Mouse (Mus musculus) cerebellum, adult 2 months (tissue): ENCODE data around the gene Adar. TPM values are rescaled to one million over a fixed set of nuclear protein-coding genes. Genes with fewer than 3 reads are reported as not detected.

ENCODE experiments used
- DNase-seq, 2 experiments: peaks; one replicate each; pipeline ENCODE4 v3.0.0; 2021
- H3K27ac ChIP-seq: fragments of 200-500 bp; 2 replicates; pipeline ENCODE4 v1.5.1; 2012; ENCODE audit warnings: low read length, control low read depth, inconsistent platforms; ENCODE audit not compliant: insufficient read depth
- H3K27me3 ChIP-seq: fragments of 200-500 bp; 2 replicates; pipeline ENCODE4 v1.6.1; 2012; ENCODE audit warnings: inconsistent platforms, mild to moderate bottlenecking, low read length, moderate library complexity; ENCODE audit not compliant: control insufficient read depth, insufficient read depth
- H3K4me1 ChIP-seq: fragments of 200-500 bp; 2 replicates; pipeline ENCODE4 v1.6.1; 2011; ENCODE audit warnings: low read length; ENCODE audit not compliant: control insufficient read depth, insufficient read depth
- H3K4me3 ChIP-seq: fragments of 200-500 bp; replicated peaks from 2 replicates; pipeline ENCODE3; 2011; ENCODE audit warnings: mild to moderate bottlenecking, low read depth, low read length, control low read depth; ENCODE audit not compliant: insufficient read depth
- CTCF ChIP-seq: fragments of 200-500 bp; IDR thresholded peaks from 2 replicates; pipeline ENCODE4 v1.5.1; 2011; ENCODE audit warnings: low read depth, mild to moderate bottlenecking, control low read depth, low read length, moderate library complexity, borderline replicate concordance; ENCODE audit not compliant: insufficient read depth
- POLR2A ChIP-seq: fragments of 200-500 bp; IDR thresholded peaks from 2 replicates; pipeline ENCODE4 v1.6.1; 2011; ENCODE audit warnings: low read length, control low read depth, borderline replicate concordance; ENCODE audit not compliant: insufficient read depth
- WGBS: fragments of 180-500 bp; shearing (Covaris S2); methylation state at CpG from one replicate; pipeline ENCODE4 v1.1.7; 2018; 5-methylcytosine and 5-hydroxymethylcytosine counted together
- polyA plus RNA-seq: library from polyadenylated mRNA; depleted of rRNA; stranded (reverse); fragments of >200 nt; gene quantifications from 2 replicates; pipeline ENCODE4 v1.2.3, GENCODE M21; 2012; rRNA removed

Gene Adar
- polyA plus RNA-seq, 1 experiment, result 108 TPM

GRCm38 (mm10) chr3:89800774-89801506 is 86.1 kb downstream of the Adar start:
- Histone ChIP-seq H3K4me3 (no peak overlapping the region), H3K27me3 (no peaks in the 10 kb centered on the region), H3K4me1 (no peaks in the 10 kb centered on the region), H3K27ac (no peak overlapping the region)
- 77% methylated on average over 5 of the region's 5 CpGs for WGBS
- DNase-seq, result no peak
- TF ChIP-seq POLR2A (no peak), CTCF (no peak)

- no peaks in the 10 kb centered on the region for H3K27me3 ChIP-seq
- DNase-seq, result no peak
- WGBS, result 24% methylated on average over 3 of the region's 3 CpGs
- TF ChIP-seq CTCF, result no peak
- TF ChIP-seq POLR2A, result no peak
- no peaks in the 10 kb centered on the region for H3K4me1 ChIP-seq
- no peak overlapping the region for H3K27ac ChIP-seq
- no peak overlapping the region for H3K4me3 ChIP-seq
Observed at GRCm38 (mm10) chr3:89801507-89801847, 86.7 kb downstream of the Adar start.

GRCm38 (mm10) chr3:89802876-89803275 is 88.1 kb downstream of the Adar start:
- 58% methylated on average over 15 of the region's 15 CpGs for WGBS
- no peaks in the 10 kb centered on the region for H3K27me3 ChIP-seq
- no peaks in the 10 kb centered on the region for H3K4me1 ChIP-seq
- no peak for DNase-seq
- H3K4me3 ChIP-seq, result no peak overlapping the region
- H3K27ac ChIP-seq, result no peak overlapping the region
- TF ChIP-seq POLR2A (no peak), CTCF (no peak)

Other genes with a start within 250 kb of the Adar start
- gene Kcnn3, start 194.9 kb upstream of the Adar start, polyA plus RNA-seq, result 6.1 and 6.2 TPM in 2 replicates
- gene Chrnb2, start 49.6 kb downstream of the Adar start, polyA plus RNA-seq, result 46.2 and 51.4 TPM in 2 replicates
- 52.7 and 55.7 TPM in 2 replicates for gene Ube2q1, start 58.6 kb downstream of the Adar start, polyA plus RNA-seq
- 1.7 and 1.9 TPM in 2 replicates for gene She, start 116.3 kb downstream of the Adar start, polyA plus RNA-seq
- gene Il6ra, start 198.2 kb downstream of the Adar start, polyA plus RNA-seq, result 1.1 and 1.3 TPM in 2 replicates
- 91.9 and 97.8 TPM in 2 replicates for gene Atp8b2, start 248.5 kb downstream of the Adar start, polyA plus RNA-seq